Mouse (Mus musculus) lung, adult 2 months (tissue): Measurements from ENCODE around the gene Rnasek. TPM values are rescaled to one million over a fixed set of nuclear protein-coding genes. Genes with fewer than 3 reads are reported as not detected.

Experiments
- DNase-seq: peaks from one replicate; pipeline ENCODE4 v3.0.0; 2022
- H3K4me1 ChIP-seq: fragments of 200-500 bp; 2 replicates; pipeline ENCODE4 v1.6.1; 2011; ENCODE audit warnings: low read length; ENCODE audit not compliant: control insufficient read depth, insufficient read depth
- H3K4me3 ChIP-seq: fragments of 200-500 bp; replicated peaks from 2 replicates; pipeline ENCODE3; 2011; ENCODE audit warnings: low read depth, mild to moderate bottlenecking, control low read depth, low read length; ENCODE audit errors: extremely low read depth
- CTCF ChIP-seq: fragments of 200-500 bp; IDR thresholded peaks from 2 replicates; pipeline ENCODE4 v1.5.1; 2011; ENCODE audit warnings: mild to moderate bottlenecking, low read length, control low read depth; ENCODE audit not compliant: insufficient read depth
- POLR2A ChIP-seq: fragments of 200-500 bp; IDR thresholded peaks from 2 replicates; pipeline ENCODE4 v1.6.1; 2011; ENCODE audit warnings: low read depth, mild to moderate bottlenecking, control low read depth, low read length, borderline replicate concordance; ENCODE audit errors: extremely low read depth
- WGBS: fragments of 180-500 bp; shearing (Covaris S2); methylation state at CpG from one replicate; pipeline ENCODE4 v1.1.7; 2018; 5-methylcytosine and 5-hydroxymethylcytosine counted together
- polyA plus RNA-seq: library from polyadenylated mRNA; depleted of rRNA; stranded (reverse); fragments of >200 nt; gene quantifications from 2 replicates; pipeline ENCODE4 v1.2.3, GENCODE M21; 2012

Gene Rnasek
- polyA plus RNA-seq, 1 experiment, result 143 TPM

DNA sequence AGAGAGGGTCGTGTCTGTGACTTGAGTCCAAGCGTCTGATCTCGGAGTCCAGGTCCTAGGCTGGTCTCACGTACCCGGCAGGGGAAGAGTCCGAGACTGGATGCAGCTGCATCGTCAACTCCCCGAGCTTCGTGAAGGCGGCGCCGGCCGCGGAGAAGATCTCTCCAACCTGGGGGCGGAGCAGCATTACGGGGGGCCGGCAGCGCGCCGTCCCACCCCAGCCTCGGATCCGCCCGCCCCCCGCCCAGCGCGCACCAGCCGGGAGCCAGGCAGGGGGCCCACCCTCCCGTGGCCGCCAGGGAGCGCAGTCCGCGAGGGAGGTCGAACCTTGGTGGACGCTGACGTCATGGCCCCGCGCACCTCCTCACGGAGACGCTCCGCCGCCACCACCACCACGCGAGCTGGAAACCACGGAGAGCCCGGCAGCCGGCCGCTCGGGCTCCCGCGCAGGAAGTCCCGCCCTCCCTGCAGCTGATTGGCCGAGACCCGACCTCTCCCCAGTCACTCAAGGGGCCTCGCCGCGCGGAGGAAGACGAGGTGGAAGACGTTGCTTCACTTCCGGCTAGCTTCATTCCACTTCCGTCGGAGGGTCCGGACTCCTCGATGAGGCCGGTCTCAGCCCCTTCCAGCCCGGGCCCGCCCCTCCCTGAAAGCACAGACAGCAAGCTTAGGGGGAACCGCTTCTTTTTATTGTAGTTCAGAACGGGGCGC lies 2.0 kb downstream of the Rnasek start, which contains the start of gene 0610010K14Rik:
Gene 0610010K14Rik, minus strand, starts transcription at position 458 of the 711 bp plus-strand sequence.
- TF ChIP-seq POLR2A, result peak; percentile 92
- no peak for TF ChIP-seq CTCF
- peak within 1 kb of the TSS; percentile 97 for H3K4me3 ChIP-seq
- peaks cover 10% of the 10 kb centered on the region for H3K4me1 ChIP-seq
- under 1% methylated on average over 70 of the region's 70 CpGs for WGBS
- DNase-seq, result peak; percentile 99

DNA sequence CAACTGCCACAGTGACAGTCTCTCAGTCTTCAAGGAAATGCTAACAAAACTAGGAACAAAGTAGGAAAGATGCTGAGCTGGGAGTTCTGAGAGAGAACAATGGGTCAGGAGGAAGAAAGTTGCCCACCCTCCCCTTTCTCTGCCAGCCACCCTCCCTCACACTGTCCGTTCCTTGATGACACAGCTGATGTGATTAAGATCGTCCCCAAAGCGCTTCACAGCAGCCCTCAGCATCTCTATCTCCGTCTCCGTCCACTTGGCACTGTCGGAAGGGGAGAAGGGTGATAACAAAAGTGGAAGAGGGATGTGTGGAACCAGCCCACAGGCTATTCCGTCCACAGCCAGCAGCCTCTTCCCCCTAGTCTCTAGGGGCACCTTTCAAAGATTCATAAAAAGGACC lies 2.9 kb downstream of the Rnasek start:
- Histone ChIP-seq H3K4me3 (peak overlapping the region; percentile 4), H3K4me1 (peaks cover 10% of the 10 kb centered on the region)
- 15% methylated on average over 7 of the region's 7 CpGs for WGBS
- DNase-seq, result no peak
- TF ChIP-seq CTCF (no peak), POLR2A (no peak)

DNA sequence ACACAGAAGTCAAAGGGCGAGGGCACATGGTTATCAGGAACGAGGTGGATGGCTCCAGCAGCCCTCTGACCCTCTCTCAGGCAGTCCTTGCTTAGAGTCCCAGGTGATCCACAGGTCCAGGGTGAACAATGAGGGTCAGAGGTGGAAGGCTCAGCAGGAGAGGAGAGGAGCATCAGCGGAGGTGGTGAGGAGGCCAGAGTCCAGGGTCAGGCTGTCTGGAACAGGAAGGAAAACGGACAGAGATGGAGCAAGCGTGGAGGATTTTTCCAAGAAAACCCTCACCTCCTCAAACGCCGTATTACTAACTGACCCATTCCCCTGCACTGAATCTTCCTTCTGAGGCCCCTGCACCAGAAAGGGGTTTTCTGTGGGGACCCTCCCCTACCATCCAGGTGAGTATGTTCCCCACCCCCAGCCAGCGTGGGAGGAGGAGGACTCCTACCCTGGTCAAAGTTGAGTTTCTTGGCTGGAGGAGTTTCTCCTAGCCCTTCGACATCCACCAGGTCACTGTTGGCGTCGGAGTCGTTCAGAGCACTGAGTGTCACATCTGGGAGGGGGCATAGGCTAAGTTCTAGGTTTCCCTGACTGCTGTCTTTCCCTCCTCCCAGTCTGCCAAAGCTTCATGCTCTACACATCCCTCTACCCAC lies 4.3 kb downstream of the Rnasek start:
- WGBS, result 85% methylated on average over 12 of the region's 12 CpGs
- DNase-seq, result no peak
- Histone ChIP-seq H3K4me1 (peaks cover 10% of the 10 kb centered on the region), H3K4me3 (no peak overlapping the region)
- TF ChIP-seq POLR2A (no peak), CTCF (no peak)

DNA sequence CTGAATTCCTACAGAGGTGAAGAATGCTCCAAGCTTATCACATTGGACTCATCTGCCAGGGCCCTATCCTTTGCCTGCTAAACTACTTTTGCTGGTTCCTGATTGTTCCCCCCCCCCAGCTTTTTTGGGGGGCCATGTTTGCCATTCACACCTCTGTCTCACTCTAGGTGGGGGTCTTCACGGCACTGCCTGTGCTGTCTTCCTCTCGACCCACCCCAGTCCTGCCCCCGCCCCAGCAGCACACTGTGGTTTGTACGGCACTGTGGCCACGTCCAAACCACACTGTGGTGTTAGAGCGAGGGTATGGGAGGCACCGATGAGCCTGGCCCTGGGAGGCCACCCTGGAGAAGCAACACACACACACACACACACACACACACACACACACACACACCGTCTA lies 5.1 kb downstream of the Rnasek start:
- peaks cover 10% of the 10 kb centered on the region for H3K4me1 ChIP-seq
- no peak for DNase-seq
- 74% methylated on average over 8 of the region's 8 CpGs for WGBS
- TF ChIP-seq CTCF (no peak), POLR2A (no peak)
- H3K4me3 ChIP-seq, result no peak overlapping the region

DNA sequence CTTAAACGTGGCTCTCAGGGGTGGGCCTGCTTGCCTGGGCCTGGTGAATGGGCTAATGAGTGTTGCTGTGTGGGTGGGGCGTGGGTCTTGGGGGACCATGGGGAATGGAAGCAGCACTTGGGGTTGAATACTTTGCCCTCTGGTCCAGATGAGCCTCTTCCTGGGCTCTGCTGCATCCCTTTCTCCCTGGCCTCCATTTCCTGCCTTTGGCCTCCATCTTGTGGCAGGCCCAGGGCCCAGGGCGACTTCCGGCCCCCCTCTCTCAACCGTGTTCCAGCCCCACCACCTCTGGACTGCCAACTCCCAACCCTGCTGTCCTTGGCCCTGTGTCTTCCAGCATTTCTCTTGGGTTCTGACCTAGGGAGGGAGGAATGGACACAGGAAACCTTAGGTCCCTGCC lies 5.6 kb downstream of the Rnasek start:
- peak; percentile 22 for DNase-seq
- whole genome bisulfite sequencing, result 50% methylated on average over 5 of the region's 5 CpGs
- H3K4me3 ChIP-seq, result peak overlapping the region; percentile 49
- H3K4me1 ChIP-seq, result peaks cover 10% of the 10 kb centered on the region
- no peak for TF ChIP-seq CTCF
- TF ChIP-seq POLR2A, result peak; percentile 55; the same call in 1 of the 2 replicates

DNA sequence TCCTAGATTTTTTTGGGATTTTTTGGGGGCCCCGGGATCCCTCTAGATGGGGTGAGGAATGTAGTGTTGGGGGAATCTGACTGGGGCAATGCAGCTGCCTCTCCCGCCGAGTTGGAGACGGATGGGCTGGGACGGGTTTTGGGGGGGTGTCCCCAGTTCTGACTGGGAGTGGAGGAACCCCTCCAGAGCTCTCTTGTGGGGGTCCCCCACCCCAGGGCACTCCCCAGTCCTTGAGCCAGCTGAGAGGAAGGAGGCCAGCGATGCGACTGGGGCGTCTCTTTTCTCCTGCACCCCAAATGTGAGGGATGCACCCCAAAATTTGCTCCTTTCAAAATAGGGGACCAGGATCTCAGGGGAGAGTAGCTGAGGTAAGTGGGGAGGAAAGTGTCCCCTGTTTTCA lies 6.6 kb downstream of the Rnasek start:
- WGBS, result 35% methylated on average over 8 of the region's 8 CpGs
- TF ChIP-seq CTCF (no peak), POLR2A (0 out of 2 replicates have a peak, but pooled peaks have one; percentile 12)
- peak overlapping the region; percentile 83 for H3K4me3 ChIP-seq
- peak; percentile 27 for DNase-seq
- peaks cover 8% of the 10 kb centered on the region for H3K4me1 ChIP-seq

DNA sequence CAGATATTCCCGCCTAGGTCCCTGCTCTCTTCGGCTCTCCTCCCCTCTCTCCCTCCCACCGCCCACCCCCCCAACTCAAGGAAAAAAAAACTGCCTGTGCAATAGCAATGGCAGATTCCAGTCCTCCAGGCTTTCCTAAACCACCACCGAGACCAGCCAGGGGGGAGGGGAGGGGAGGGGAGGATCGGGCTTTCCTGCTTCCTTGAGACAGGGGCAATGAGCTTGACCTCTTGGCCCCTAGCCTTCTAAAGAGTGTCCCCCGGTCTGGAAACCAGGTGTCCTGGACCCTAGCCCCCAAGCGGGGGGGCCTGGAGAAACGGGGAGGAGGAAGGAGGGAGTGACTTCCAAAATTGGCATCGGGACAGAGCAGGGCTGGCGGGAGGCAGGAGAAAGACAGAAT lies 7.1 kb downstream of the Rnasek start:
- WGBS, result 17% methylated on average over 9 of the region's 10 CpGs
- H3K4me3 ChIP-seq, result peak overlapping the region; percentile 83
- peaks cover 8% of the 10 kb centered on the region for H3K4me1 ChIP-seq
- DNase-seq, result peak; percentile 57
- 0 out of 2 replicates have a peak, but pooled peaks have one; percentile 2 for TF ChIP-seq POLR2A
- TF ChIP-seq CTCF, result no peak

DNA sequence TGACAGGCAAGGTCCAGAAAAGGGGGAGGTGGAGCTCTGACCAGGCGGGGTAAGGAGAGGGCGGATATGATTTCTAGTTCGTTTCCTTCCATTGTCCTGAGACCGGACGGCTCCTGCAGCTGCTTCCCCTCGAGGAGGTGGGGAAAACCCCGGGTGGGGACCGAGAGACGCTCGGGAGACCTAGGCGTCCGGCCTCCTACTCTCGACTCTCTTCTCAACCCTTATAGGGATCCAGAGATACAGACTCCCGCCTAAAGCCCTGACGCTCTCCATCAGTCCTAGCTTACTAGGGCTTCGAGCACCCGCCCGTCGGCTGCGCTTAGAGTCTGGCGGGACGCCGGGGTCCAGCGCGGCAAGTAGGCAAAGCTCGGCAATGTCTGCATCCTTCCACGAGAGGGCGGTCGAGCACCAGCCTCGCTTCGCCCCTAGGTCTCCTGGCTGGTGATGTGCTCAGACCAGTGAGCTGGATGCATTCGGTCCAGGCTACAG lies 9.4 kb downstream of the Rnasek start:
- TF ChIP-seq CTCF, result peak; percentile 92
- peak; percentile 49; the same call in 1 of the 2 replicates for TF ChIP-seq POLR2A
- WGBS, result under 1% methylated on average over 32 of the region's 32 CpGs
- peaks cover 9% of the 10 kb centered on the region for H3K4me1 ChIP-seq
- DNase-seq, result peak; percentile 87
- peak overlapping the region; percentile 73 for H3K4me3 ChIP-seq

DNA sequence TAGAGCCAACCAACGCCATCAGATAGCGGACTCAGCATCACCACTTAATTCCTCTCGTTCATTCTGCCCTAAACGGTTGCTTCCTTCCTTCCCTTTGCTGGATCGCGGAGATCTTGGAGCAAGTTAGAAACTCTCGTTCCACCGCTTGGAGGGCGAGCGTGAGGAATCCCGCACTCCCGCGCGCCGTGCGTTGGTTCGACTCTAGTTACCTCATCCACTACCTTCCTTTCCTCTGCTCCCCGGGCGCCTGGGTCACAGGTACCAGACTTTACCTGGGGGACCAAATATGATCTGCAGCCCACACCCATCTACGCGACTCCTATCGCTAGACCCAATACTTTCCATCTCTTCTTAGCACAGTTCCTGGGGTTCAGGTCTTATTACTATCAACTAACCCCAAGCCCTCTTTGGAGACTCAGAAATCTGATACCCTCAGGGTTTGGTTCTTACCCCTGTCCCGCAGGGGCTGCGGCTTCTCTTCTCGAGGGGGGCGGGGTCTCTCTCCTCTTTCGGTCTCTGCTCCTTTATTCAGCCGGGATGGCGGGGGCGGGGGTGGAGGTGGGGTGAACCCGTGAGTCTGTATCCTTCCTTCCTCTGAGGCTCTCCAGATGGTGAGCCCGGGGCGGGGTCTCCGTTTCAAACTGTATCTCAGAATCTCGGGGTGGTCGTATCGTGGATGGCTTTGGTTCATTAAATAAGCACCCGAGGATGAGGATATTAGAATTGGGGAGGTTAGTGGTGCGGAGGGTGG lies 10.2 kb downstream of the Rnasek start, which contains the start of gene Bcl6b:
Gene Bcl6b, minus strand, starts transcription at position 539 of the 751 bp plus-strand sequence.
- H3K4me3 ChIP-seq, result peak within 1 kb of the TSS; percentile 73
- TF ChIP-seq CTCF (no peak), POLR2A (no peak)
- WGBS, result 1% methylated on average over 39 of the region's 39 CpGs
- peaks cover 9% of the 10 kb centered on the region for H3K4me1 ChIP-seq
- DNase-seq, result no peak
